Comparison of ENCODE assay signal across 11 mouse cellular contexts in genomic region chr4:44614066-44614667, GRCm38 (mm10).
"Had no signal": no experiment of that assay in that cellular context is flagged by ENCODE, and none has a peak within 500 bp of the region (broad histone marks: within the 10 kb centered on the region; RNA-seq: fewer than 3 reads in every experiment).

No protein-coding gene starts in this region.

- DNase-seq: lung, adult 18-20 months; lung, embryonic 14.5 days; lung, postnatal 10 days; lung, postnatal 4 days; right cerebral cortex, postnatal 14 days; thymus, adult 2 months; thymus, postnatal 25 days; thymus, postnatal 4 days had no signal

- ATAC-seq: liver, embryonic 12.5 days; midbrain, embryonic 13.5 days; midbrain, embryonic 15.5 days had no signal
